Mouse (Mus musculus) limb, embryonic 14.5 days (tissue): ENCODE data around the gene Traf7. TPM values are rescaled to one million over a fixed set of nuclear protein-coding genes. Genes with fewer than 3 reads are reported as not detected.

Experiments
- ATAC-seq: fragments of 200-750 bp; cut with Nextera tagmentation; 2 replicates; pipeline ENCODE4 v1.8.0; 2017; ENCODE audit warnings: low read depth, moderate number of reproducible peaks, moderate TSS enrichment; ENCODE audit not compliant: low FRiP score
- DNase-seq: peaks from one replicate; pipeline ENCODE4 v3.0.0-alpha.2; 2015; ENCODE audit warnings: low spot score
- H3K27ac ChIP-seq: fragments of 300-500 bp; sonication (generic); replicated peaks from 2 replicates; pipeline ENCODE4 v1.5.1; 2014; ENCODE audit warnings: low read depth, mild to moderate bottlenecking, low read length, moderate library complexity, mixed read lengths
- H3K27me3 ChIP-seq: fragments of 300-500 bp; sonication (generic); 2 replicates; pipeline ENCODE4 v1.6.1; 2014; ENCODE audit warnings: low read length, mixed read lengths; ENCODE audit not compliant: control insufficient read depth, insufficient read depth
- H3K36me3 ChIP-seq: fragments of 300-500 bp; sonication (generic); 2 replicates; pipeline ENCODE4 v1.6.1; 2014; ENCODE audit warnings: mild to moderate bottlenecking, low read length, moderate library complexity, mixed read lengths; ENCODE audit not compliant: control insufficient read depth, insufficient read depth
- H3K4me1 ChIP-seq: fragments of 300-500 bp; sonication (generic); 2 replicates; pipeline ENCODE4 v1.6.1; 2014; ENCODE audit warnings: antibody characterized with exemption, low read length, mixed read lengths; ENCODE audit not compliant: control insufficient read depth, insufficient read depth
- H3K4me2 ChIP-seq: fragments of 300-500 bp; sonication (generic); replicated peaks from 2 replicates; pipeline ENCODE4 v1.6.1; 2014; ENCODE audit warnings: low read depth, mild to moderate bottlenecking, low read length, moderate library complexity; ENCODE audit not compliant: severe bottlenecking
- H3K4me3 ChIP-seq: fragments of 300-500 bp; sonication (generic); replicated peaks from 2 replicates; pipeline ENCODE4 v1.5.1; 2014; ENCODE audit warnings: low read length
- H3K9ac ChIP-seq: fragments of 300-500 bp; sonication (generic); 2 replicates; pipeline ENCODE4 v1.6.1; 2014; ENCODE audit warnings: mild to moderate bottlenecking, low read depth, low read length, moderate library complexity; ENCODE audit not compliant: severe bottlenecking
- H3K9me3 ChIP-seq: fragments of 300-500 bp; sonication (generic); 2 replicates; pipeline ENCODE4 v1.6.1; 2016; ENCODE audit warnings: low read length; ENCODE audit not compliant: control insufficient read depth
- POLR2A ChIP-seq: fragments of 200-500 bp; IDR thresholded peaks from 2 replicates; pipeline ENCODE4 v1.8.0; 2012; ENCODE audit warnings: inconsistent platforms, mild to moderate bottlenecking, moderate library complexity, borderline replicate concordance; ENCODE audit not compliant: insufficient read depth, insufficient read length; ENCODE audit errors: extremely low read depth
- WGBS: fragments of 180-500 bp; shearing (Covaris S2); extraction: QIAGEN DNeasy Blood & Tissue Kit; methylation state at CpG from one replicate; pipeline ENCODE4 v1.1.7; 2014; 5-methylcytosine and 5-hydroxymethylcytosine counted together
- polyA plus RNA-seq, 2 experiments: library from polyadenylated mRNA; depleted of rRNA in 1 of 2; stranded (reverse) in 1 of 2; unstranded in 1 of 2; fragments of >200 nt; fragmentation: Nextera tagmentation in 1 of 2; extraction: Ambion mirVana in 1 of 2; gene quantifications; 2 replicates each; pipeline versions ENCODE4 v1.2.1 to v1.2.3; 2012 to 2014

Gene Traf7
- polyA plus RNA-seq, 2 experiments, result 81.3 to 308 TPM

DNA sequence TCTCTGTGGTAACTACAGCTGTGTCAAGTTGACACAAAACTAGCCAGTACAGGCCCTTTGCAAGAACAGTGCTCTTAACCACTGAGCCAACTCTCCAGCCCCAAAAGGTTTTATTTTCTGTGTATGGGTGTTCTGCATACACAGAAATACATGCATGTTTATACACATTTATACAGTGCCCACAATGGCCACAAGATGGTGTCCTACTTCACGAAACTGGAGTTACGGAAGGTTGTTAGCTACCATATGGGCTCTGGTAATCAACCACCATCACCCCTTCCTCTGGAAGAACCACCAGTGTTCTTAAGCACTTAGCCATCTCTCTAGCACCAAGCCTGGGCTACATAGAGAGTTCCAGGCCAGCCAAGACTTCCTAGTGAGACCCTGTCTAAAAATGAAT is 66.2 kb downstream of the Traf7 start:
- Histone ChIP-seq H3K4me3 (no peak overlapping the region), H3K9ac (no peak overlapping the region), H3K9me3 (no peaks in the 10 kb centered on the region), H3K27ac (no peak overlapping the region), H3K27me3 (no peaks in the 10 kb centered on the region), H3K4me2 (no peak overlapping the region), H3K4me1 (no peaks in the 10 kb centered on the region), H3K36me3 (no peaks in the 10 kb centered on the region)
- ATAC-seq (no peak), DNase-seq (no peak)
- 59% methylated on average over 2 of the region's 2 CpGs for WGBS
- no peak for TF ChIP-seq POLR2A

Other genes with a start within 250 kb of the Traf7 start
- gene Abca17, start 176.9 kb downstream of the Traf7 start, polyA plus RNA-seq (2012; rRNA removed), result 0.05 and 0.12 TPM in 2 replicates
- gene Abca17, start 176.9 kb downstream of the Traf7 start, polyA plus RNA-seq (2014; fragmentation: Nextera tagmentation; extraction: Ambion mirVana), result 0.14 TPM in 1 of 2 replicates, not detected in the other
- 12.4 and 15.5 TPM in 2 replicates for gene Abca3, start 176.0 kb downstream of the Traf7 start, polyA plus RNA-seq (2012; rRNA removed)
- 9.0 and 10.6 TPM in 2 replicates for gene Abca3, start 176.0 kb downstream of the Traf7 start, polyA plus RNA-seq (2014; fragmentation: Nextera tagmentation; extraction: Ambion mirVana)
- gene Rnps1, start 113.4 kb downstream of the Traf7 start, polyA plus RNA-seq (2012; rRNA removed), result 333 and 363 TPM in 2 replicates
- gene Rnps1, start 113.4 kb downstream of the Traf7 start, polyA plus RNA-seq (2014; fragmentation: Nextera tagmentation; extraction: Ambion mirVana), result 236 and 254 TPM in 2 replicates
- 48.5 and 51.0 TPM in 2 replicates for gene Eci1, start 101.3 kb downstream of the Traf7 start, polyA plus RNA-seq (2012; rRNA removed)
- 51.7 and 64.3 TPM in 2 replicates for gene Eci1, start 101.3 kb downstream of the Traf7 start, polyA plus RNA-seq (2014; fragmentation: Nextera tagmentation; extraction: Ambion mirVana)
- gene Dnase1l2, start 84.8 kb downstream of the Traf7 start, polyA plus RNA-seq (2012; rRNA removed), result 18.0 and 20.7 TPM in 2 replicates
- 3.3 and 3.5 TPM in 2 replicates for gene Dnase1l2, start 84.8 kb downstream of the Traf7 start, polyA plus RNA-seq (2014; fragmentation: Nextera tagmentation; extraction: Ambion mirVana)
- 80.6 and 95.0 TPM in 2 replicates for gene E4f1, start 57.6 kb downstream of the Traf7 start, polyA plus RNA-seq (2012; rRNA removed)
- gene E4f1, start 57.6 kb downstream of the Traf7 start, polyA plus RNA-seq (2014; fragmentation: Nextera tagmentation; extraction: Ambion mirVana), result 16.6 and 19.3 TPM in 2 replicates
- gene Pgp, start 57.5 kb downstream of the Traf7 start, polyA plus RNA-seq (2012; rRNA removed), result 37.6 and 49.6 TPM in 2 replicates
- gene Pgp, start 57.5 kb downstream of the Traf7 start, polyA plus RNA-seq (2014; fragmentation: Nextera tagmentation; extraction: Ambion mirVana), result 52.9 TPM in 2 replicates
- gene Bricd5, start 54.1 kb downstream of the Traf7 start, polyA plus RNA-seq (2012; rRNA removed), result 0.86 and 0.89 TPM in 2 replicates
- not detected in 2 replicates for gene Bricd5, start 54.1 kb downstream of the Traf7 start, polyA plus RNA-seq (2014; fragmentation: Nextera tagmentation; extraction: Ambion mirVana)
- gene Mlst8, start 48.9 kb downstream of the Traf7 start, polyA plus RNA-seq (2012; rRNA removed), result 46.3 and 54.9 TPM in 2 replicates
- gene Mlst8, start 48.9 kb downstream of the Traf7 start, polyA plus RNA-seq (2014; fragmentation: Nextera tagmentation; extraction: Ambion mirVana), result 27.8 and 29.3 TPM in 2 replicates
- gene Caskin1, start 39.3 kb downstream of the Traf7 start, polyA plus RNA-seq (2012; rRNA removed), result 18.1 and 23.1 TPM in 2 replicates
- gene Caskin1, start 39.3 kb downstream of the Traf7 start, polyA plus RNA-seq (2014; fragmentation: Nextera tagmentation; extraction: Ambion mirVana), result 3.1 and 4.3 TPM in 2 replicates
- gene Rab26, start 6.3 kb upstream of the Traf7 start, polyA plus RNA-seq (2012; rRNA removed), result 2.0 and 3.0 TPM in 2 replicates
- 4.1 and 6.1 TPM in 2 replicates for gene Rab26, start 6.3 kb upstream of the Traf7 start, polyA plus RNA-seq (2014; fragmentation: Nextera tagmentation; extraction: Ambion mirVana)
- 73.6 and 106 TPM in 2 replicates for gene Pkd1, start 21.9 kb upstream of the Traf7 start, polyA plus RNA-seq (2012; rRNA removed)
- 49.1 and 50.5 TPM in 2 replicates for gene Pkd1, start 21.9 kb upstream of the Traf7 start, polyA plus RNA-seq (2014; fragmentation: Nextera tagmentation; extraction: Ambion mirVana)
- gene Tsc2, start 104.7 kb upstream of the Traf7 start, polyA plus RNA-seq (2012; rRNA removed), result 162 and 199 TPM in 2 replicates
- gene Tsc2, start 104.7 kb upstream of the Traf7 start, polyA plus RNA-seq (2014; fragmentation: Nextera tagmentation; extraction: Ambion mirVana), result 62.9 and 70.6 TPM in 2 replicates
- 28.5 and 30.0 TPM in 2 replicates for gene Nthl1, start 104.7 kb upstream of the Traf7 start, polyA plus RNA-seq (2012; rRNA removed)
- gene Nthl1, start 104.7 kb upstream of the Traf7 start, polyA plus RNA-seq (2014; fragmentation: Nextera tagmentation; extraction: Ambion mirVana), result 17.8 and 21.5 TPM in 2 replicates
- 56.2 and 65.0 TPM in 2 replicates for gene Slc9a3r2, start 122.4 kb upstream of the Traf7 start, polyA plus RNA-seq (2012; rRNA removed)
- gene Slc9a3r2, start 122.4 kb upstream of the Traf7 start, polyA plus RNA-seq (2014; fragmentation: Nextera tagmentation; extraction: Ambion mirVana), result 60.1 and 71.5 TPM in 2 replicates
- gene Npw, start 130.5 kb upstream of the Traf7 start, polyA plus RNA-seq (2012; rRNA removed), result 0.47 and 0.58 TPM in 2 replicates
- gene Npw, start 130.5 kb upstream of the Traf7 start, polyA plus RNA-seq (2014; fragmentation: Nextera tagmentation; extraction: Ambion mirVana), result 0.33 and 0.41 TPM in 2 replicates
- 91.4 and 112 TPM in 2 replicates for gene Zfp598, start 141.7 kb upstream of the Traf7 start, polyA plus RNA-seq (2012; rRNA removed)
- gene Zfp598, start 141.7 kb upstream of the Traf7 start, polyA plus RNA-seq (2014; fragmentation: Nextera tagmentation; extraction: Ambion mirVana), result 29.9 and 31.8 TPM in 2 replicates
- gene Syngr3, start 162.0 kb upstream of the Traf7 start, polyA plus RNA-seq (2012; rRNA removed), result 2.6 and 3.0 TPM in 2 replicates
- gene Syngr3, start 162.0 kb upstream of the Traf7 start, polyA plus RNA-seq (2014; fragmentation: Nextera tagmentation; extraction: Ambion mirVana), result 3.1 and 4.9 TPM in 2 replicates
- 27.3 and 34.2 TPM in 2 replicates for gene Gfer, start 168.2 kb upstream of the Traf7 start, polyA plus RNA-seq (2012; rRNA removed)
- 38.6 and 39.5 TPM in 2 replicates for gene Gfer, start 168.2 kb upstream of the Traf7 start, polyA plus RNA-seq (2014; fragmentation: Nextera tagmentation; extraction: Ambion mirVana)
- gene Noxo1, start 168.3 kb upstream of the Traf7 start, polyA plus RNA-seq (2012; rRNA removed), result 9.2 and 11.9 TPM in 2 replicates
- 3.8 and 4.5 TPM in 2 replicates for gene Noxo1, start 168.3 kb upstream of the Traf7 start, polyA plus RNA-seq (2014; fragmentation: Nextera tagmentation; extraction: Ambion mirVana)
- 62.1 and 72.1 TPM in 2 replicates for gene Tbl3, start 179.7 kb upstream of the Traf7 start, polyA plus RNA-seq (2012; rRNA removed)
- gene Tbl3, start 179.7 kb upstream of the Traf7 start, polyA plus RNA-seq (2014; fragmentation: Nextera tagmentation; extraction: Ambion mirVana), result 62.8 and 73.9 TPM in 2 replicates
- 0.85 and 0.98 TPM in 2 replicates for gene Rnf151, start 190.1 kb upstream of the Traf7 start, polyA plus RNA-seq (2012; rRNA removed)
- gene Rnf151, start 190.1 kb upstream of the Traf7 start, polyA plus RNA-seq (2014; fragmentation: Nextera tagmentation; extraction: Ambion mirVana), result 0.19 and 0.40 TPM in 2 replicates
- gene Rps2, start 190.2 kb upstream of the Traf7 start, polyA plus RNA-seq (2012; rRNA removed), result 2,709 and 3,185 TPM in 2 replicates
- gene Rps2, start 190.2 kb upstream of the Traf7 start, polyA plus RNA-seq (2014; fragmentation: Nextera tagmentation; extraction: Ambion mirVana), result 1,651 and 1,722 TPM in 2 replicates
- 178 and 192 TPM in 2 replicates for gene Ndufb10, start 196.5 kb upstream of the Traf7 start, polyA plus RNA-seq (2012; rRNA removed)
- gene Ndufb10, start 196.5 kb upstream of the Traf7 start, polyA plus RNA-seq (2014; fragmentation: Nextera tagmentation; extraction: Ambion mirVana), result 235 and 237 TPM in 2 replicates
- gene Rpl3l, start 199.9 kb upstream of the Traf7 start, polyA plus RNA-seq (2012; rRNA removed), result not detected in 2 replicates
- 0.19 TPM in 1 of 2 replicates, not detected in the other for gene Rpl3l, start 199.9 kb upstream of the Traf7 start, polyA plus RNA-seq (2014; fragmentation: Nextera tagmentation; extraction: Ambion mirVana)
- gene Msrb1, start 208.7 kb upstream of the Traf7 start, polyA plus RNA-seq (2012; rRNA removed), result 36.2 and 44.1 TPM in 2 replicates
- 29.8 and 29.9 TPM in 2 replicates for gene Msrb1, start 208.7 kb upstream of the Traf7 start, polyA plus RNA-seq (2014; fragmentation: Nextera tagmentation; extraction: Ambion mirVana)
- gene Hs3st6, start 225.1 kb upstream of the Traf7 start, polyA plus RNA-seq (2012; rRNA removed), result 5.3 and 8.7 TPM in 2 replicates
- 4.9 and 5.6 TPM in 2 replicates for gene Hs3st6, start 225.1 kb upstream of the Traf7 start, polyA plus RNA-seq (2014; fragmentation: Nextera tagmentation; extraction: Ambion mirVana)